Mouse (Mus musculus) c-Kit-positive CD71-positive TER-119-positive erythroid progenitor cells, embryonic 14.5 days (primary cell): ENCODE results near the gene Snapc4.
A peak's percentile ranks its signal among the peaks of the same experiment; 100 is the strongest.

ENCODE experiments used
- DNase-seq: peaks from one replicate; pipeline ENCODE4 v3.0.0-alpha.2; 2013; ENCODE audit warnings: low spot score

The Snapc4 gene

DNA sequence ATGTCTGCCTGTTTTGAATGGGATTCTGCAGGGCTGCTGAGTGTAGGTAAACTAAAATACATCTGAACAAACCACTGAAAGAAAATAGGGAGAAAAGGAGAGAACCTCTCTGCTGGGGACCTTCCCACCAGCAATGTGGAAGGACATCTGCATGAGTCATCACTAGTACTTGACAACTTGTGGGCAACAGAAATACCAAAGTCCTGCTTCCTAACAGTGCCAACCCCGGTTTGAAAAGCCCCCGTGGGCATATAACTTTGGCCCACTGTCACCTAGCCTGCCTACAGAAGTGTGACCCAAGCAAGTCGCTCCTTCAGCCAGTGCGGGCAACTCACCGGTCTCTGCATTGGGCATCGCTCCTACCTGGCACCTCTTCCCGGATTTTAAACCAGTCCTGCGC lies 8.1 kb downstream of the Snapc4 start:
- no peak for DNase-seq

DNA sequence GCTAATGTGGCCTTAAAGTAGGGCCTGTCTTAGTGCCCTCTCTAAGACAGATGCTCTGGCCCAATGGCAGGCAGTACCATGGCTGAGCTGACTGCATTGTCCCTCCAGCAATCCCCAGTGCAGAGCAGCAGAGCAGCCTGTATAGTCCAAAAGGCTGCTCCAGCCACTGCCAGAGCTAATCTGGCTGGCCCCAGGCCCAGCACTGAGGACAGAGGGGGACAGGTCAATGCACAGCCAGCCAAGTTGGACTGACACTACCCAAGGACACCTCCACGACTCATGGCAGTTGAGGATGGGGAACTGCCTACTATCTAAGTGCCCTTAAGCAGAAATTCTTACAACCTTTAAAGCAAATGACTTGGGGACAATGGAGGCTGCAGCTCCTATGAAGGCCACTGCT lies 11.9 kb downstream of the Snapc4 start:
- DNase-seq: no peak

DNA sequence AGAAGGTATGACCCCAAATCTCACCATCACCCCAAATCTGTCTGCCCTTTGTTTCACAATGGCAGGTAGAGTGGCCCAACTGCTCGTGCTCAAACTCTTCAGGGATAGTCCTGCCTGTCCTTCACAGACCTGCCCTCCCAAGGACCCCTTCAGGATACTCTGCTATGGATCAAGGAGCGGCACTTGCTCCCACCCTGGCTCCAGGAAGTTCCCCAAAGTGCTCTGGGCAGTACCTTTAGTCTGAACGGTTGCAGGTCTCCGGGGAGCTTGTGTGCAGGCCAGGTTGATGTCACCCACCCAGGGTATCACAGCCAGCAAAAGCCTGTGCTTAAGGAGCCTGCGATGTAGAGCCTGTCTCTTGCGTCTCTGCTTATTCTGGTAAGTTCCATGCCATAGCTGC lies 12.5 kb downstream of the Snapc4 start:
- DNase-seq: no peak

DNA sequence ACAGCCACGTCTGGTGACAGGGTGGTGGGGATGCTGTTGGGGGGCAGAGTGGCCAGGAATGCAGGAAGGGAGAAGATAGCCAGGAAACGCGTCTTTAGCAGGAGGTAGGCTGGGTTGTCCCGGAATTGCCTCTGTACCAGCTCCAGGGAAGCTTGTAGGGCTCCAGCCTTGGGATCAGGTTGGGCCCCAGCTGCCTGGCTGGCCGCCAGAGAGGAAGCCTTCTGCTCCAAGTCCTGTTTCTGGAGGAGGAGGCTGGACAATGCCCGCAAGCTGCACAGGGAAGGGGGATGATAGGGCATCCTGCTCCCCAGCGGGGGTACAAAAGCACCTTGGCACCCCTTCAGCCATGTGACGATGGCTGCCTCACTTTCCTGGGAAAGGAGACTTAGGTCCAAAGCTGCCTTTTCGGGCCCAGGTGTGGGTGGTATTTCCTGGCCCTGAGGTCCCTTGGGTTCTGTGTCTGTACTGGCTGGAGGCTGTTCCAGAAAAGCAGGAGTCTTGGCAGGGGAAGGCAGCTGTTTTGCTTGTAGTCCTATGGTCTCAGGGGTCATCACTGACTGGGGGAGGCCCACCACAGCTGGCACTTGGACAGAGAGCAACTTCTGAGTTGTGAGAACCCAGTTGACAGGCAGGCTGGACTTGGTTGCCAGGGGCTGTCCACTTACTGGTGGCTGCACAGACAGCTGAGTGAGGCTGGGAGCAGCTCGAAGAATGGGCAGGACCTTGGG lies 15.6 kb downstream of the Snapc4 start:
- DNase-seq: no peak

DNA sequence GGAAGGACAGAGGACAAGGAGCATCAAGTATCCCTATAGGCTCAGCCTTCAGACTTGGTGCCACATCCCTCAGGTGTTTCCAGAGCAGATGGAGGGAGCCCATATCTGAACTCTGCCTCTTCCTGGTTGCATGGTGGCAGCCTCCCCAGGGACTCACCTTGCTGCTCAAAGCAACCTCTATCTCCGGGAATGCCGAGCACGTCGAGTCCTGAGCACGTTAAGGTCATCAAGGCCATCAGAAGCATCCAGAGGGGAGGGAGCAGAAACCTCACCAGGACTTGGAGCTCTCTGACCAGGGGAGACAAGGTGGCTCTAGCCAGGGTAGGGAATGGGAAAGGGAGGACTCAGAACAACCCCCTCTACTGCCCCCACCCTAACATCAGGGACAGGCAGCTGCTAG lies 17.0 kb downstream of the Snapc4 start:
- no peak for DNase-seq

DNA sequence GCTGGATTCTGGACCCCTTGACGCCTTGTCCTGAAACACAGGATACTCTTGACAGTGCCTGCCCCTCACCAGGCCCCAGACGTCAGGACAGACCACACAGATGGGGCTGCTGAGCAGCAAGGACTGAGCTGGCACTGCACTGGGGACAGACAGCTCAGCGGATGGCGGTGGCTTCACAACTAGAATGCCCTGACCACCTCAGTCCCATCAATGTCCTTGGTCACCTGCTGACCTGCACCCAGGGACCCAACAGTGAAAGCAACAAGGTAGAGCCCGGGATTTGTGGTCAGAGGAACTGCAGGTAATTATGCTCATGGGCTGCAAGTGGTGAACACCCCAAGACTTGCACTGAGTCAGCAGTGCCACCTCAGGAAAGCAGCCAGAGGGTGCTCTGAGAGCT lies 17.5 kb downstream of the Snapc4 start:
- no peak for DNase-seq

DNA sequence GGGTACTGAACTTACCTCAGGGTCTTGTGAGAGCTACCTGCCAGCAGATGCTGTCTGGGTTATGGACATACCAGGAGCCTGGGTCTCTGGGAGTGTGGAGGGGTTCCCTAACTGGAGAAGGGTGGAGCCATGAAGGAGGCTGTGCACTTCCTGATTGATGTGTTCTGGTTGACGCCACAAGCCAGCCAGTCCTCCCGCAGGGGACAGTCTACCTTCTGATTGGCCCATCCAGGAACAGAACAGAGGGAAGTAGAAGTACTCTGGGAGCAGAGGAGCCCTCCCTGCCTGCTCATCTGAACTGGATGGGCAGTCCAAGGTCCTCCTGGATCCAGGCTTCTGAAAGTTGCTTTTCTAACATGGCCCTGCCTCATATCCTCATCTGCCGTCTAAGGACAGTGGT lies 19.7 kb downstream of the Snapc4 start, which contains the start of gene Card9:
TSS of gene Card9 (minus strand) at position 147 of the 400 bp plus-strand sequence.
- no peak for DNase-seq

DNA sequence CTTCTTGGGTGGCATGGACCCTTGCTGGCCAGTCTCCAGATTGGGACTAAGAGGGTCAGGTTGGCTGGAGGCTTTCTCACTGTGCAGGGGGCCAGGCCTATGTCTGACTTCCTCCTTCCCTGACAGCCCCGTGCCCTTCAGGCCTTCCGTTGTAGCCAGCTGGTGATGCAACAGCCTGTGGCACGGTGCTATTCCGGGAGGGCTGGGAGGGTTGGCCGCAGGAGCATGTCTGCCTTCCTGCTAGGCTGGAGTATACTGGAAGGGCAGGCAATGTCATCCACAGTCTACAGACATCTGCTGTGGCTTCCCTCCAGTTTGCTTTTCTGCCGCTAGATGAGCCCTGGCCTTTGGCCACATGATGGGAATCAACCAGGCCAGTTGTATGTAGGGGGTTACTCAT lies 20.5 kb downstream of the Snapc4 start:
- DNase-seq: no peak

DNA sequence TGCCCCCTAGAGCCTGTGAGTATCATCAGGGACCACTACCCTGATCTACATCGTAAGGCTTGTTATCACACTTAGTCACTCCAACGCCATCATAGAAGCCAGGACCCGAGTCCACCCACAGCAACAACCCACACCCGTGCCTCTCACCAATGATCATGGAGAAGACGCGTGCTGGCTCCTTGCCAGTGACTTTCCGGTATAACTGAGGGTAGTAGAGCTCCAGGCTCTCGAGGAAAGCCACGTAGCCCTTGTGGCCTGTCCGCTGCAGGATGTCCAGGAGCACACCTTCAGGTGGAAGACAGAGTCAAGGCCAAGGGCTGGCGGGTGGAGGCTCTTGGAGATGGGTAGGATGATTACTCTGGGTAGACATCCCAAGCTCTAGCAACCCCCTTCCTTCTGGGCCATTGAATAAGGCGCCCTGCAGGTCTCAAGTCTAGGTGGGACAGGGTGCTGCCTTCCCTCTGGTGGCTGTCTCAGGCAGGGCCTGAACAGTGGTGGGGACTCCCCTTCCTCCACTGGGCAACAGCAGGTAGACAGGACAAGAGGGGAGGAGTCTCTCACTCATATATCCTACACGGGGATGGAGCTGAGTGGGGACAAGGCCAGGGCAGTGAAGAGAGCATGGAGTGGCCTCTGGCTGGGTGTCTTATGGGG lies 21.7 kb downstream of the Snapc4 start:
- DNase-seq: no peak

DNA sequence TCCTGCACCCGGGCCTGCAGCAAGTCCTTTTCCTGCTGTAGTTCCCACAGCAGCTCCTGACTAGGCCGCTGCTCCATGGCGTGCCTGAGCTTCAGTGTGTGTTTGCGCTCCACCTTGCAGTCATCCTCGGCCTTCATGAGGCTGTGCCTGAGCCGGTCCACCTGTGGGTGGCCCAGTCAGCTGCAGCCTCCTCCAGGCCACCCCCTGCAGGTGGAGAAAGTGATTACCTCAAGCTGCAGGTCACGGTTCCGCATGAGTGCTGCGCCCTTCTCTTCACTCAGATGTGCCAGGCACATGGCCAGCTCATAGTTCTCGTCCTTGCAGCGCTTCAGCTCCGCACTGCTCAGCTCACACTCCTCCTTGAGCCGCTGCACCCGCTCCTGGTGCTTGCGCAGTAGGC lies 23.0 kb downstream of the Snapc4 start:
- DNase-seq: no peak

DNA sequence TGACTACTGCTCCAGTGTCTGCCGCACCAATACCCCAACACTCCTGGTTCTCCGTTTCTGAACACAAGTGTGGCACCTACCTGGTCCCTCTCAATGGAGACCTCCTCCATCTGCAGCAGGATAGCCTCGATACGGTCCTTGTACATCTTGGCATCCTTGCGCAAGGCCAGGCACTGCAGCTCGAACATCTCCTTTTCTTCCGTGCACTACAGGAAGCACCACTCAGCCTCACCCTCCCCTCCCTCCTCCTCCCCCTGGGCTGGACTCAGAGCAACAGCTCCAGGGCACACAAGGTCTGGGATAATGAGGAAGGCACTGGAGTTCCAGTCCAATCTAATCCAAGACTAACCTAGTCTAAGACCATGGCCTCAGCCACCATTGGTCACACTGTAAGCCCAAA lies 23.8 kb downstream of the Snapc4 start:
- no peak for DNase-seq

DNA sequence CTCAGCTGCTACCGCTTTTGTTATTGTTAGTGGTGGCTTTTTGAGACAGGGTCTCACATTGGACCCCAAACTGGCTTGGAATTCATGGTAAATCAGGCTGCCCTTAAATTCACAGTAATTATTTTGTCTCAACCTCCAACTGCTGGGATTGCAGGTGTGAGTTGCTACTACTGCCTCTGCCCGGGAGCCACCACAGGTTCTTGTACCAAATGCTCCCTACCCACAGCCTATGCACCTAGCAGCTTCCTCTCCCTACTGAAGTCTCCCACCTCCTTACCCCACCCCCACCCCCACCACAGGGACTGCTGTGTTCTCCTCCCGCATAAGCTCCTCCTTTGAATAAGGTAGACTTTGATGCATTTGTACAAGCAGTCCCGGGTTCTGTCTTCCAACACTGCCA lies 24.2 kb downstream of the Snapc4 start:
- no peak for DNase-seq

DNA sequence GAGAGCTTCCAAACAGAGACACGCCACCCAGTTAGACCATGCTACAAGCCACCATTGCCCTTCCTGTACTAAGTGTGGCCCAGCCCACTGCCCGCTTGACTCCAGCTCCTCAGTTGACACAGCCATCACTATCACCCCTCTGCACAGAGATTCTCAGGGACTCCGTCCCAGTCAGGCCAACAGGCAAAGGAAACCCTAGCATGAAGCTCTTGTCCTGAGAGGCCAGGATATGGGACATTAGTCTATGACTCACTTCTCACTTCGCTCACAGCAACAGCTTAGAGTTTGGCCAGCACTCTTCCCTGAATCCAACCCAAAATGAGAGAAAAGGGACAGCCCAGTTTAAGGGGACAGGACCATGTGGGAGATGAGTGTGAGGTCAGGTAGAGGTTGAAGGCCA lies 26.1 kb downstream of the Snapc4 start:
- DNase-seq: no peak

DNA sequence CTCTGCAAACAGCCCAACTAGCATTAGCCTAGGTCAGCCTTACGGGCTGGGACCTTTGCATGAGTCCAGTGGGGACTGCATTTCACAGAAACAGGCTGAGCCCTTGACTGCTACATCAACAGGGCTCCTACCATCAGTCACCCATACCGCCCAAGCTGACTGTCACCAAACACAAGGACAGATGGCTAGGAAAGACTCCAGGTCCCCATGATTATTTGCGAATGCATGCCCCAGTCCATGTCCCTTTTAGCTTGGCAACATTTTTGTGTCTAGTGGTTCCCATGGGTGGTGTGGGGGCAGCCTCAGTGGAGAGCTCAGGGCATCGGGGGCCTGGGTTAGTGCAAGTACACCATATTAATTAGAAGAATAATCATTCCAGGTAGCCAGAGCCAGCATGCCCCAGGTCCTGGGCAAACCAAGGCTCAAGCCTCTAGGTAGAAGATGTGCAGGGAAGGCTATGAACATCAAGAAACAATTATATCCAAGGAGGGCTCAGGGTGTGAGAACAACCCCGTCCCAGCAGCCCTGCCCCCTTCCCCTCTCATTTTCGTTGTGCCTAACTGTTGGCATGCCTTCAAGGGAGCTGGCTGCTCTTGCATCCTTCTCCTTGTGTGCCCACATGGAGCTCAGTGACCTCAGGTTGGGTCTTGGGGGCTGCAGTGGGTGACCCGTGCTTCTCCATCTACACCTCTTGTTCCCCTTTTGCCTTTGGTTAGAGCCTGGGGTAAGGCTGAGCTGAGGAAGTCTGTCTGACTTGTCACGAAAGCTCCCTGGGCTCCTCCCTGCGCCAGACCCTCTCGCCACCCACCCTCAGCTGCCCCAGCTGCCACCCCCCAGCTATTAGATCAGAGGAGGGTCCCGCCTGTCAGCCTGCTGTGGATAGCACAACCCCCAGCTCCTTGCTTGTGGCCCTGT lies 27.1 kb downstream of the Snapc4 start:
- no peak for DNase-seq

DNA sequence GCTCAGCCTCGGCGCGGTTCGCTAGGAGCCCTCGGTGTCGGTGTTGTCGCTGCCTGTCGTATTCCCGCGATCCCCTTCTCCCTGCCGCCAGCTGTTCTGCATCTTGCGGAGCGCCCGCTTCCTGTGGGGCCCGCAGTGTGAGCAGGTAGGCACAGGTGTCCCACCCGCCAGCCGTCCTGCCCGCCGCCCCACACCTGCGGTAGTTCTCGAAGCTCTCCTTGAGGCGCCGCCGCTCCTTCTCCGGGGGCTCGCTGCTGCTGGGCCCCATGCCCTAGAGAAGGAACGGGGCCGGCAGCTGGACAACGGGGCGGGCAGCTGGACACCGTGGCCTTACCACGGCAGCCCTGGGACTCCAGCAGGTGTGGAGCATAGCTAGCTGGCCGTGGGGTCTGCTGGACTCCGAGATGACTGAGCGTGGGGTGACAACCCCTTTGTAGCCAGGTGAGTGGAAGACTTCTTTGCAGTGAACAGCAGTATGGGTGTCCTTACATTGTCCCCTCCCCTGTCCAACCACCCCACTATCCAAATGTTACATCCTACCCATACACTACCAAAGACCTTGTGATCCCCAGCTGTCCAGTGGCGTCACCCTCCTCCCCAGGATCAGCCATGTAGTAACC lies 28.1 kb downstream of the Snapc4 start:
- DNase-seq: no peak

DNA sequence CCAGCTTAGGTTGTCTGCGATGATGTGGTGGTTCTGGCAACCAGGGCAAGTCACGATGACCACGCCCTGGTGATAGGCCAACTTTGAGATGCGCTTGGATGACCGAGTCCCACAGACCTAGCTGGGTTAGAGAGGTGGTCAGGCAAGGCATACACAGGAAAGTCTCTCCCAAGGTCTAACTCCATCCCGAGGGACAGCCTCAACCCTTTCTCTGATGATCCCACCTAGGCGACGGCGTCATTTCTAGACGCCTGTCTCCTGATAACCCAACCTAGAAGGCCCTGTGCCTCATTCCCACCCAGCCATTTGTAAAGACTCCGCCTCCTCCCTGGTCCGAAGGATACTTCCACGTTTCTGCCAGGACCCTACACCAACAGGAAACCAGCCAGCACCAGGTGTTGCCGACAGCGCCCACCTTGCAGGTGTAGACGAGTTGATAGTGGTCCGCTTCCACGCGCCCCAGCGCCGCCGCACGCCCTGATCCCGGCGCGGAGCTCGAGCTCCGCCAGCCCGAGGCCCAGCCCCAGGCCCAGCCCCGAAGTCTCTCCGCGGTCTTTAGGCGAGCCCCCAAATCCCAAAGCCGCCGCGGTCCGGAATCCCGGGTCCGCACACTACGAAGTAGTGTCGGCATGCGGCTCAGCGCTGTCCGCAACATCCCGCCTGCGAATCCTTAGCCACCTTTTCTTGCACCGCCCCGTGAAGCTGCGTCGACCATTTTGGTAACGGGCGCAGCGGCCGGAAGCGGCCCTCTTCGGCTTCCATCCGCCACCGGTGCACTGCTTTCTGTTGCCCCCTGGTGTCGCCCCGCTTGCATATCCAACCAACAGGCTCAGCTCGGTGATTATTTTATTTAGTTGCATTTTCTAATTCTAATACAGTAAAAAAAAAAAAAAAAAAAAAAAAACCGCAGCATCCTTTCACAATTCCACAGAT lies 28.8 kb downstream of the Snapc4 start, which contains the start of gene Dnlz:
TSS of gene Dnlz (minus strand) at position 753 of the 933 bp plus-strand sequence.
- peak; percentile 87 for DNase-seq

DNA sequence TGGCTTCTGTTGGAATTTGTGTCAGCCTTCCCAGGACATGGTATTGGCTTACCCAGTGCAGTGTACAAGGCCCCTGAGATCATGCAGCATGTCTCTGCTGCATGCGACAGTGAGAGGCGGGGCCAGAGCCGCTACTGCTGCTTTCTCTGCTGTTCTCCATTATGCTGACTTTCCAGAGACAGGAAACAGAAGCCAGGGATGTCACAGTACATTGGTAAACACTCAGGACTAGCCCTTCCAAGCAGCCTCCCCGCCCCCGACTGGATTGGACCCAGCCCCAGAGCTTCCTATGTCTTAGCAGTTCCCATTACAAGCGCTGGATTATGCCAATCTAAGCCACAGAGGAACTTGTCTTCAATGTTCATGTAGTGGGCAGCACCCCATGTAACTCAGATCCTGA lies 32.2 kb downstream of the Snapc4 start:
- no peak for DNase-seq

DNA sequence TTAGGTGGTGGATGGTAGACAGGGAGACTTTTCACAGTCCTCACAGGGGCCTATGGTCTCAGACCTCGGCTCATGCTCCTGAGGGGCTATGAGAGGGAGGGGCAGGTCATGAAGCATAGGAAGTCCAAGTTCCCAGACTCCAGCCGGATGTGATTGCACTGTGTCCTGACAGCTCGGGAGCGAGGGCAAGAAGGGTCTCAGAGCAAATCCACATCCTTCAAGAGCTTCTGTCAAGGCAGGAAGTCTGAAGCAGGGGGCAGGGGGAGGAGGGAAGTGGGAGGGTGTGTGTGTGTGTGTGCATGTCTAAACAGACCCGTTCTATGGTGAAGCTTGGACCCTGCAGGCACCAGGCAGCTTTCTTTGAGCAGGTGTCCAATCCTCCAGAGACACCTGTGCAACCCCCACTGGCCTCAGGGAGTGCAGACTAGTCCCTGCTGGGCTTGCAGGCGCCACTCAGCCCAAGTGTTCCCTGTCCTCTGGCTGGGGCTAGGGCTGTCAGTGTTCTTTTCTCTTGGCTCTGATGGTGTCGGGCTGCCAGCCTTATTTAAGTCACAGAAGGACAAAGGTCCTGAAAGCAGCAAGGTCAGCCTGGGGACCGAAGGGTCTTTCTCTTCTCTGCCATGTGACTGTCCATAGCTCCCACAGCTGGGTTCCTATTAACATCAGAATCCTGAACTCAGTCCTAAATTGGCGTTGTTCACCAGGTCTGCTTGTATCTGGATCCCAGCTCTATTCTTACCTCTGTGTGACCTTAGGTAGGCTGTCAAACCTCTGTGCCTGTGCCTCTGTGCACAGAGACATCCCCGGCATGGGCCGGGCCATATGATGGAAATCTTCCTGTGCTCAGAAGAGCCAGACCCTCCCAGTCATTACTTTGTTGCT lies 37.6 kb downstream of the Snapc4 start:
- DNase-seq: no peak

DNA sequence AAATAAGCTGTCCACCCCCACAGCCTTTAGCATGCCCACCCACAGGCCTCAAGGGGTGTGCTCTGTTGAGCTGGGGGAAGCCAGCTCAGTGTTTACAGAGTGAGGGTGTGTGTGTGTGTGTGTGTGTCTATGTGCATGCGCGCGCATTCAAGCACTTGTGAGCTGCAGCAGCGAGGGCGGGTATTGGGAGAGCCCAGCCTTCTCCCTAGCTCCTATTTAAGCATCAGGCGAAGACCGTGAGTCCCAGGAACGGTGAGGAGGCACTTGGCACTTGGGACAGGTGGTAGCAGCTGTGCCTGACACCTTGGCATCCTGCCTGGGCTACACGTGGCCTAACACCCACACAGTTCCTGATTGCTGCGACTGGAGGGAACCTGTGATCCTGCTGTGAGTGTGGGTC lies 38.4 kb downstream of the Snapc4 start:
- DNase-seq: no peak

DNA sequence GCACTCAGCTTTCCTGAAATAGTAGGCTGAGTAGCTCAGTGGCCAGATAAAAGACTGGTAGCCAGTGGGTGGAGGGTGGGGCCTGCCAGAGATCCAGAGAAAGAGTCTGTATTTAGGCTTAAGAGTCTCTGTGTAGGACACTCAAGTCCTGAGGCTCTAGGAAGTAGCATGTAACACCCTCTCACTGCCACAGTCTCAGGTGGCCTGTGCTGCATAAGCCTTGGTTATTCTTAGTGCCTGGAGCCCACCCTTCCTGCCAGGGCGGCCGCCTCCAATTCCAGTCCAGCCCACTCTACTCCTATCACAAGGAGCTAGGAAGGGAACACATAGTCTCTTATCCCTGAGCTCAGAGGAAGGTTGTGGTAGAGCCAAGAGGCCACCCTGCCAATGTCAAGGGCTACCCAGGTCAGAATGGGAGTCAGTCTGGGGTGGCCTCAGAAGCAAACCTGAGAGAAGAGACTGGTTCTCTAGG lies 38.9 kb downstream of the Snapc4 start:
- DNase-seq: no peak
